Mouse (Mus musculus) cerebellum, adult 2 months (tissue): ENCODE results near the gene Arrdc2. TPM values are rescaled to one million over a fixed set of nuclear protein-coding genes. Genes with fewer than 3 reads are reported as not detected.
"Not testable (repeated sequence)": the region's sequence is repeated elsewhere in the genome, so short reads cannot be mapped to it uniquely, and the experiment has no call there.

Experiments
- DNase-seq, 2 experiments: peaks; one replicate each; pipeline ENCODE4 v3.0.0; 2021
- H3K27ac ChIP-seq: fragments of 200-500 bp; 2 replicates; pipeline ENCODE4 v1.5.1; 2012; ENCODE audit warnings: low read length, control low read depth, inconsistent platforms; ENCODE audit not compliant: insufficient read depth
- H3K27me3 ChIP-seq: fragments of 200-500 bp; 2 replicates; pipeline ENCODE4 v1.6.1; 2012; ENCODE audit warnings: inconsistent platforms, mild to moderate bottlenecking, low read length, moderate library complexity; ENCODE audit not compliant: control insufficient read depth, insufficient read depth
- H3K4me1 ChIP-seq: fragments of 200-500 bp; 2 replicates; pipeline ENCODE4 v1.6.1; 2011; ENCODE audit warnings: low read length; ENCODE audit not compliant: control insufficient read depth, insufficient read depth
- H3K4me3 ChIP-seq: fragments of 200-500 bp; replicated peaks from 2 replicates; pipeline ENCODE3; 2011; ENCODE audit warnings: mild to moderate bottlenecking, low read depth, low read length, control low read depth; ENCODE audit not compliant: insufficient read depth
- CTCF ChIP-seq: fragments of 200-500 bp; IDR thresholded peaks from 2 replicates; pipeline ENCODE4 v1.5.1; 2011; ENCODE audit warnings: low read depth, mild to moderate bottlenecking, control low read depth, low read length, moderate library complexity, borderline replicate concordance; ENCODE audit not compliant: insufficient read depth
- POLR2A ChIP-seq: fragments of 200-500 bp; IDR thresholded peaks from 2 replicates; pipeline ENCODE4 v1.6.1; 2011; ENCODE audit warnings: low read length, control low read depth, borderline replicate concordance; ENCODE audit not compliant: insufficient read depth
- WGBS: fragments of 180-500 bp; shearing (Covaris S2); methylation state at CpG from one replicate; pipeline ENCODE4 v1.1.7; 2018; 5-methylcytosine and 5-hydroxymethylcytosine counted together
- polyA plus RNA-seq: library from polyadenylated mRNA; depleted of rRNA; stranded (reverse); fragments of >200 nt; gene quantifications from 2 replicates; pipeline ENCODE4 v1.2.3, GENCODE M21; 2012

The Arrdc2 gene
- polyA plus RNA-seq, 1 experiment: 34.0 TPM

DNA sequence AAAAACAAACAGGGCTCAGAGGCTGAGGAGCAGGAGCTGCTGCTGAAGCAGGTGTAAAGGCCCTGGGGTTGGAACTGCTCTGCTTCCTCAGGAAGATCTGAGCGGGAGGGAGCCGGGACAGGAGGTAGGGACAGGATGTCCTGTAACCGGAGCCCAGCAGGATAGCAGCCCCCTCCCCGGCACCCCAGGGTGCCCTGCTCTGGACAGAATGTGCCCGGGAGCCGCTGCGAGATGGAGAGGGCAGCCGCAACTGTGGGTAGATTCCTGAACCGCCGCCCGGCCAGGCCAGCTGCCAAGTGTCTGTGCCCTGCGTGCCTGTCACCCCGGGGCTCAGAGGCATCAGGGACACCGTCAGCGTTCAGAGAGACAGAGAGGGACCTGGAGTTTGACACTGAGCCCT lies 6.0 kb downstream of the Arrdc2 start:
- no peak overlapping the region for H3K4me3 ChIP-seq
- DNase-seq: peak; percentile 50 to 53
- H3K27me3 ChIP-seq: no peaks in the 10 kb centered on the region
- 14% methylated on average over 15 of the region's 15 CpGs for WGBS
- peaks cover 1% of the 10 kb centered on the region for H3K4me1 ChIP-seq
- peak overlapping the region; percentile 50; the same call in 1 of the 2 replicates for H3K27ac ChIP-seq
- TF ChIP-seq CTCF (no peak), POLR2A (no peak)

DNA sequence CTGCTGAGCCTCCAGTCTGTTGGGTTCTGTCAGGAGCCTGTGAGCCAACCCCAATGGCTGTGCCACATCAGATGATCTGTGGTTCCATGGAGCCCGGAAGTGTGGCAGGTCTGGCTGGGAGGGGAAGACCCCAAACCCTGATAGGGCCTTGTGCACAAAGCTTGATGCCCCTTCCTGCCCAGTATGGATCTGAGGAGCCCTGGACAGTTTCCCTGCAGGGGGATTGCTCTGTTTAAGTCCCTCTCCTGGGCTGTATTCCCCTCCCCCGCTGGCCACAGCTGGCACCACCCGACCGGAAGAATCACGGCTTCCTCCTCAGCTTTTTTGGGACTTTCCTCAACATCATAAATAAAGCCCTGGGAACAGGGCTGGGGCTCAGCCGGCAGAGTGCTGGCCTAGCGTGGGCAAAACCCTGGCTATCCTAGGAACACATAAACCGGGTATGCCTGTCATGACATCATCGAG lies 6.5 kb downstream of the Arrdc2 start:
- no peak for DNase-seq
- 53% methylated on average over 9 of the region's 9 CpGs for WGBS
- no peak for TF ChIP-seq CTCF
- no peak for TF ChIP-seq POLR2A
- Histone ChIP-seq H3K27me3 (no peaks in the 10 kb centered on the region), H3K4me1 (no peaks in the 10 kb centered on the region; the same call in 1 of the 2 replicates), H3K4me3 (no peak overlapping the region), H3K27ac (peak overlapping the region; percentile 34; the same call in 1 of the 2 replicates)

- Histone ChIP-seq H3K4me3 (no peak overlapping the region), H3K27me3 (no peaks in the 10 kb centered on the region), H3K4me1 (no peaks in the 10 kb centered on the region; the same call in 1 of the 2 replicates), H3K27ac (peak overlapping the region; percentile 34; the same call in 1 of the 2 replicates)
- no peak for TF ChIP-seq CTCF
- no peak for TF ChIP-seq POLR2A
- 59% methylated on average over 11 of the region's 11 CpGs for WGBS
- no peak for DNase-seq
These were observed 7.1 kb downstream of the Arrdc2 start for GRCm38 (mm10) chr8:70832371-70832770.

DNA sequence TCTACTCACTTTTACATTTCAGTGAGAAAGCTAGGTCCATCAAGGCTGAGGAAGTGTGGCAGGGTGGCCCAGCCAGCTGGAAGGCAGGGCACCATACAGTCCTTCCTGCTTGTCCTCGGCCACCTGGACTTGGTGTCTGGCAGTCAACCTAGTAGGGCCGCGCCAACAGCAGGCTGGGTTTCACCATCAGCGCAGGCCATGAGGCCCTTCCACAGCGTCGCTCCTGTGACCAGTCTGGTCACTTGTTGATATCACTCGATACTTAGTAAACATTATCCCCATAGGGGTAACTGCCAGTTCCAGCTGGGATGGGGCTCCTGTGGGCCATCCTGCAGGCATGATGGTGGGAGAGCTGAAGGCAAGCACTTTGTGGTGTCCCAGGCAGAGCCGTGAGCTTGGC lies 8.0 kb downstream of the Arrdc2 start:
- no peak for TF ChIP-seq CTCF
- TF ChIP-seq POLR2A: no peak
- Histone ChIP-seq H3K4me3 (no peak overlapping the region), H3K27ac (no peak overlapping the region), H3K27me3 (no peaks in the 10 kb centered on the region), H3K4me1 (no peaks in the 10 kb centered on the region)
- WGBS: 75% methylated on average over 8 of the region's 8 CpGs
- no peak for DNase-seq

DNA sequence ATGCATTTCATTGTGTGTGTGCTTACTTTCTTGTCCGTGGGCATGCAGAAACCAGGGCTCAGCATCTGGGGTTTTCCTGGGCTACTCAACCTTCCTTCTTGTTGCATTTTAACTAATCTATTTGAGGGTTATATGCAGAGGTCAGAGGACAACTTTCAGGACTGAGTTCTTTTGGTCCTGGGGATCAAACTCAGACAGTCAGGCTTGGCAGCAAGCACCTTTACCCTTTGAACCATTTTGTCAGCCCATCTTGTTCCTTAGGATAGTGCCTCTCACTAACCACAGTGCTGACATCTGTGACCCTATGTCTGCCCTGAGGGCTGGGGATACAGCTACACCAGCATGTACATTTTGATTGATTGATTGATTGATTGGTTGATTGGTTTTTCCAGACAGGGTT lies 11.7 kb downstream of the Arrdc2 start:
- 97% methylated on average over 1 of the region's 1 CpGs for WGBS
- no peak for DNase-seq
- TF ChIP-seq POLR2A: no peak
- TF ChIP-seq CTCF: no peak
- H3K27me3 ChIP-seq: no peaks in the 10 kb centered on the region
- H3K4me1 ChIP-seq: no peaks in the 10 kb centered on the region
- H3K27ac ChIP-seq: no peak overlapping the region
- no peak overlapping the region for H3K4me3 ChIP-seq

DNA sequence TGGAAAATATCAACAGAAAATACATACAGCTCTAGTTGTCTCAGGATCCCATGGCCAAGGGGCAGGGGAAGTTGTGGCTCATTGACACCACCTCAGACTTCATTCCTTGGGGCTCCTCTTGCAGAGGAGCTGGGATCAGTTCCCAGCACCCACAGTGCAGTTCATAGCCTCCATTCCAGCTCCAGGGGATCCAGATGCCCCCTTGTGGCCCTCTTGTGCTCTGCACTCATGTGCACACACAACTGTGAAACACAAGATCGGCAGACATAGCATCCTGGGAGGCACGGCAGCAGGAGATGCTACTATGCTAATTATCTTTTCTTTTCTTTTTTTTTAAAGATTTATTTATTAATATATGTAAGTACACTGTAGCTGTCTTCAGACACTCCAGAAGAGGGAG lies 12.5 kb downstream of the Arrdc2 start:
- Histone ChIP-seq H3K4me1 (no peaks in the 10 kb centered on the region), H3K27me3 (no peaks in the 10 kb centered on the region), H3K4me3 (no peak overlapping the region), H3K27ac (no peak overlapping the region)
- WGBS: 98% methylated on average over 2 of the region's 2 CpGs
- DNase-seq: no peak
- TF ChIP-seq POLR2A (no peak), CTCF (no peak)

DNA sequence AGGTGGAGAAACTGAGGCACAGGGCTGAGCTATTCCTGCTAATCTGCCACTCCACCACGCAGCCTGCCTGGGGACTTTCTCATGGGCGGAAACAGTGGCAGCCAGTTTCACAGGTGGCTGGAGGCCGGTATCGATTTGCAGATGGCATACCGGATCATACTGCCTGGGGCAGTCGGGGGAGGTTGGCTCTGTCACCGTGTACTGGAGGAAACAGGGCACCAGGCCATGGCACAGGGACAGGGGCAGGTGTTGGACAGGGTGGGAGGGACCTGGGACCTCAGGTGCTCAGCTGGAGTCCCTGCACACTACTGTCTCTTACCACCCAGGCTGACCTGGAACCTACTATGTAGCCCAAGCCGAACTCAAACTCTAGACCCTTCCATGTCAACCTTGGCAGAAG lies 13.7 kb downstream of the Arrdc2 start:
- H3K27me3 ChIP-seq: no peaks in the 10 kb centered on the region
- 37% methylated on average over 8 of the region's 8 CpGs for WGBS
- no peak for DNase-seq

DNA sequence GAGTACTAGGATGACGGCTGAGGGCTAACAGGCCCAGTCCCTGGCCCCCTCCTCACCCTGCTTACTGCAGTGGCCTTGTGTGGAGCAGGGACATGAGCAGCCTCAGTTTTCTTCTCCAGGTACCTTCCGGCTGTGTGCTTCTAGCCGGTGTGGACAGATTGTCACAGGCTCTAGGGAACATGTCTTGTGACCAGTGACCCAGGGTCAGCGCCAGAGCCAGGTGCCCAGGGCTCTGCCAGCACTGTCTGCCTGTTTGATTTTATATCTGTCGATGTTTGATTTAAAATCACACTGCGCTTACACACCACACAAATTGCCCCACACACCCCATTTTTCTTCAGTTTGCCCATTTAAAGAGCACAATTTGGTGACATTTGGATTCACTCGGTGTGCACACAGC lies 15.7 kb downstream of the Arrdc2 start:
- Histone ChIP-seq H3K4me1 (no peaks in the 10 kb centered on the region), H3K4me3 (no peak overlapping the region), H3K27me3 (no peaks in the 10 kb centered on the region; the same call in 1 of the 2 replicates), H3K27ac (no peak overlapping the region)
- no peak for DNase-seq
- TF ChIP-seq POLR2A (no peak), CTCF (no peak)
- WGBS: 79% methylated on average over 7 of the region's 7 CpGs

More for the DNA sequence above, 13.7 kb downstream of the Arrdc2 start:
- no peak overlapping the region for H3K4me3 ChIP-seq
- H3K27ac ChIP-seq: no peak overlapping the region
- TF ChIP-seq CTCF: no peak
- no peak for TF ChIP-seq POLR2A
- no peaks in the 10 kb centered on the region for H3K4me1 ChIP-seq

DNA sequence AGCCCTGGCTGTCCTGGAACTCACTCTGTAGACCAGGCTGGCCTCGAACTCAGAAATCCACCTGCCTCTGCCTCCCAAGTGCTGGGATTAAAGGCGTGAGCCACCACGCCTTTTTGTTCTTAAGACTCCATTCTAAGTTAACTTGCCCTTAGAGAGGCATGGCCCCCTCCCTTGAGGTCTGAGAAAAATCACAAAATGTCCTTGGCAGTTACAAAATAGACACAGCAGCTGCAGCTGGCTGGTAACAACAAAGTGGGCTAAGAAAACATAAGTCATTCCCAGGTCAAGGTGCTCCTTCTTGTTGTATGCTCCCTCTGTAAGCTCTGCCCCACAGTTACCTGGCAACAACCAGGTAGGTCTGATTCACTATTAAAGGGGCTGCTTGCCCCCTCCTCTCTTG lies 16.9 kb downstream of the Arrdc2 start:
- 94% methylated on average over 3 of the region's 3 CpGs for WGBS
- H3K27me3 ChIP-seq, H3K4me3 ChIP-seq, DNase-seq, H3K27ac ChIP-seq, H3K4me1 ChIP-seq: not testable (repeated sequence)
